Mouse (Mus musculus) embryo, embryonic 10 days (tissue): ENCODE results near the gene Gm28043.

Source experiments
- DNase-seq: peaks from one replicate; pipeline ENCODE4 v3.0.0-alpha.2; 2015; ENCODE audit warnings: low spot score

Gene Gm28043

DNA sequence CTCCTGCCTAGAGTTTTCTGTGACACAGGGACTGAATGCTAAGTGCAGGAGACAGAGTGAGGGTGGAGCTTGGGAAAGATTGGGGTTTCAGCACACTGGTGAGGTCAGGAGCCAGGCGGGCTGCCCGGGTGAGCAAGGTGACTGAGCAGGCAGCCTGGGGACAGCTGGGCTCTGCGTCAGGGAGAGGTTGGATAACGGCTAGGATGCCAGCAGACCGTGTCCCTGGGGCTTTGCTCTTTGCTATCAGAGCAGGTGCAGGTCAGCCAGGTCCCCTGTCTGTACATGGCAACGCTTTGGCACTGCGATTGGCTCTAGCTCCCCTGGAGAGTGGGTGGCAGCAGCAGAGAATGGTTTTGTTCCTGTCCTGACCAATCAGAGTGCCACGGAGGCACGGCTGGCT is 12.6 kb downstream of the Gm28043 start:
- no peak for DNase-seq

DNA sequence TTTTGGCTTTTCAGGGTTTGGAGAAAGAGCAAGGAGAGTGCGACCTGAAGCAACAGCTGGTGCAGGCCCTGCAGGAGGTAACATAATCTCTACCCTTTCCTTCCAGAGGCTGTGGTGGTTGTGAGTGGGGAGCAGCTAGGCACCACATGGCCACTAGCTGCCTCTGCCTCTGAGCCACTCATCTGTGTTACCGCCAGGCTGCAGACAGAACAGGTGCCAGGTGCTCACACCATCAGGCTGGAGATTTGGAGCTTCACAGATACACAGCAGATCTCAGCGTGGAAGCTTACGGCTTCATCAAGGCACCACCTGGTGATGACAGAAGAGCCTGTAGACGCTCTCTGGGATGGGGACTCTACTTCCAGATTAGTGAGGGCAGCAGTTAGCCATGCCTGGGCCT is 14.3 kb downstream of the Gm28043 start:
- no peak for DNase-seq

DNA sequence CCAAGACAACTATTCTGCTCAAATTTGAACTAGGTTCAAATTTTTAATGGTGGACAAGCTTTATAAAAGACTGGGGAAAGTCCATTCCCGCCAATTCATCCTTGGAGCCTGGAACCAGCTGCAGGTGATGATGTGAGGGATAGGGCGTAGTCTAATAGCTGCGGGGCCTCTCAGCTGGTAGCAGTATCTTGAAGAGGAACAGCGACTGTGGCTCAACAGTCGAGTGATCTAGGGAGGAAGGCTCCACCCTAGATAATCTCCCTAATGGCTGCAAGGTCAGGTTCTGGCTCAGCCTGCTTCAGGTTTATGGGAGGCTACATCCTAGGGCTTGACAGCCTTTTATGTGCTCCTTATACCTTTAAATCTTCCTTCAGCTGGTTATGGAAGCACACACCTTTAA is 14.9 kb downstream of the Gm28043 start:
- no peak for DNase-seq

DNA sequence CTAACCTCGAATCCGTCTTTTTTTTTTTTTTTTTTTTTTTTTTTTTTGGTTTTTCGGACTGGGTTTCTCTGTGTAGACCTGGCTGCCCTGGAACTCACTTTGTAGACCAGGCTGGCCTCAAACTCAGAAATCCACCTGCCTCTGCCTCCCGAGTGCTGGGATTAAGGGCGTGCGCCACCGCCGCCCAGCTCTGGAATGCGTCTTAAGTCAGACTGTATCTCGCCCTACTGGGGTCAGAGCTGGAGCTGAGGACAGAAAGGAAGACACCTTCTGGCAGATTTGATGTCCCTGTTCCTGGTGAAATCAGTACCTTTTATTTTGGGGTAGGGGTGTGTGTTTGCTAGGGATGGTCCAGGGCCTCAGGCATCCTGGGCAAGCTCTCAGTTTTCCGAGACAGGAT is 17.6 kb downstream of the Gm28043 start:
- DNase-seq: no peak

DNA sequence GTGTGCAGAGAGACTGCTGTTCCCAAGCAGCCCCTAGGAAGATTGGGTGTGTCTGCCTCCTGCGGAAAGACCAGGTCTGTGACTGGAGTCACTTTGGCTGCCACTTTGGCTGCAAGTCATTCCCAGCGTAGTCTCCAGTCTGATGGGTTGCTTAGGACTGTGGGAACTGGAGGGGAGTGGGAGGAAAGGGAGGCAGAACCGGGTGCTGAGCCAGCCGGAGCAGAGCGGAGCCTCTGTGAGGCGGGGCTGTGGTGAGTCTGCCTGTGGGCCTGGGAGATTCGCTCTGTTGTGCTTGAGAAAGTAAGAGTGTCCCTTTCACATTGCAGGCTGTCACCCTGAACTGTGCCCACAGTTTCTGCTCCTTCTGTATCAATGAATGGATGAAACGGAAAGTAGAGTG is 20.8 kb downstream of the Gm28043 start:
- no peak for DNase-seq

DNA sequence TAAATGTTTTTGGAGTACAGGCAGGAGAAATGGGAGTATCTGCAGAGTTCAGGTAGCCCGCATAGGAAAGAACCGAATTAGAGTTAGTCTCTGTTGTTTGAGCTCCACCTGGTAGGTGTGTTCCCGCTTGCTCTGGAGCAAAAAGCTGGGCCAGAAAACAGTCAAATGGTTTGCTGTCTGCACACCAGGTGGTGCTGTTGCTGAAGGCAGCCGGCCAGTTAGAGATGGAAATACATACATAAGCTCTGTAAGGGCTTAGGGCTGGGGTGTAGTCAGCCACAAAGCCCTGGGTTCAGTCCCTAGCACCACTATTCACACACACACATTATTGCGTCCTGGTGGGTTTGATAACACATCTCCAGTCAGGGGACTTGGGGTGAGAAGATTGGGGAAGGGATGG is 21.4 kb downstream of the Gm28043 start:
- peak; percentile 41 for DNase-seq

DNA sequence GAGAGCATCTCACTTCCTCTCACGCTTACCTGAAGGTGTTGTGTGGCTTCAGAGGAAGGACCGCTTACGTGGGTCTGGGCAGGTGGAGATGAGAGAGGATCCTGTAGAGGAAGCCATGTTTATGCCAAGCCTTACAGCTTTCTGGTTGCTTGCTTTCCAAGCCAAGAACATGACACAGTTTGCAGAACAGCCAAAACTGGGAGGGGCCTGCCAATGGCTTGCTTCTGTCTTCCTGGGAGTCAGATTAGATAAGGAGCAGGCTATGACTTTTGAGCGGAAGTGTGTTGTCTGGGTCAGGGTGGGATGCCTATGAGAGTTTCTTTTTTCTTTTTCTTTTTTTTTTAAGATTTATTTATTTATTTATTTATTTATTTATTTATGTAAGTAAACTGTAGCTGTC is 22.7 kb downstream of the Gm28043 start:
- DNase-seq: no peak

DNA sequence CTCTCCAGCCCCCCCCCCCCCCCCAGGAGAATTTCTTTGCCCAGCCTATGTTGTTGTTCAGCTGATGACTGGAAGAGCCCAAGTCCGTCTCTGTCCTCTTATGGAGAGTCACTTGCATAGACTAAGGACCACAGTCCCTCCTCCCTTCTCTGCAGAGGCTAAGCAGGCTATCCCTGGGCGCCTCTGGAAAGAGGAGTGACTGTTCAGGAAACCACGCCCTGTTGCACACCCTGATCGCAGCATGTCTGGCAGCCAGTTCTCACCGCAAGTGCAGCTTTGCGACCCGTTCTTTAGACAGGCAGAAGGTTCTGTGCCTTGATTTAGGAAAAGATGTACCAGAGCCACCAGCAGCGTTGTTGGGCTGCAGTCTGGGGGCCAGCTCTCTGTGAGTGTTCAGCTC is 23.2 kb downstream of the Gm28043 start:
- DNase-seq: no peak

DNA sequence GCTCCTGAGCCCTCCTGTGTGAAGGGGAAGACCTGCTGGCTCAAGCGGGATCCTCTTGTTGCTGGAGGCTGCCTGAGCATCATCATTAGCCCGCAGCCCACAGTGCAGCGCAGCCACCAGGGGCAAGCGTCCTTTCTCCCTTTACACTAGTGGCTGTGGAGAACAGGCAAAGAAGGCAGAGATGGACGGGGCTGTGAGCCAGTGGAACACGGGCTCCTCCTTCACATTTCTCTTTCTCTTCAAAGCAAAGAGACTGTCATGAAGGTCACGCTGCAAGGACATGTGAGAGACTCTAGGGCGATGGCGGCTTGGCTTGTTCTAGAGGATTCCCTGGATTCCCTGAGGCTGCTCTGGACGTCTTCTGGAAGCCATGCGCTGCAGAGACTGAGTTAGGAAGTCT is 26.3 kb downstream of the Gm28043 start:
- no peak for DNase-seq

DNA sequence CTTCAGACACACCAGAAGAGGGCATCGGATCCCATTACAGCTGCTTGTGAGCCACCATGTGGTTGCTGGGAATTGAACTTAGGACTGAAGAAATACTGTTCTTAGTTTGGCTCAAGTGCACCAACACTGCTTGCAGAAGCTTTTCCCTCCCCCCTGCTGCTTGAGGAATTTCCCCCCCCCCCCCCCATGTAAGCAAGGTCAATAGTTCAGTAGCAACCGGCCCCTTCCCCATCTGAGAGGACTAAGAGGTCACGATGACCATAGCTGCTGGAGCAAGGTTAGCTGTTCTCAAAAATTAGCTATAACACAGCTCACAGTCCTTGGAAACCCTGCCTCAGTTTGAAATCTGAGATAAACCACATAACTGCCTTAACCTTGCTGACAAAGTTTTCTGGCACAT is 27.5 kb downstream of the Gm28043 start:
- DNase-seq: no peak

DNA sequence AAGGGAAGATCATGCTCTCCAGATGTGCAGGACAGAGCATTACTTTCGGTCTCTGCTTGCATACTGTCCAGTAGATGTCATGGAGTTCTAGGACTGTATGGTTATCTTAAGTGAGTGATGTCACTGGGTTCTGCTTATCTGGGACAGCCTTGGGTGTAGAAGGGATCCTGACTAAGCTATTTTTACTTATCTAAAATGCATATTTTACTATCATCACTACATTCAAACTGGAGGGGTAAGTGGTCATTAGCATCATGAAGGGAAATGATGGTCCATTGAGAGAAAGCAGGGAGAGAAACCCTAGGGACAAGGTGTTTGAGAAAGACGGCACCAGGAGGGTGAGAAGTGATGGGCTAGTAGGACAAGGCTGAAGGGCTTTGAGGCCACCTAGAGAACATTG is 43.6 kb downstream of the Gm28043 start:
- no peak for DNase-seq

DNA sequence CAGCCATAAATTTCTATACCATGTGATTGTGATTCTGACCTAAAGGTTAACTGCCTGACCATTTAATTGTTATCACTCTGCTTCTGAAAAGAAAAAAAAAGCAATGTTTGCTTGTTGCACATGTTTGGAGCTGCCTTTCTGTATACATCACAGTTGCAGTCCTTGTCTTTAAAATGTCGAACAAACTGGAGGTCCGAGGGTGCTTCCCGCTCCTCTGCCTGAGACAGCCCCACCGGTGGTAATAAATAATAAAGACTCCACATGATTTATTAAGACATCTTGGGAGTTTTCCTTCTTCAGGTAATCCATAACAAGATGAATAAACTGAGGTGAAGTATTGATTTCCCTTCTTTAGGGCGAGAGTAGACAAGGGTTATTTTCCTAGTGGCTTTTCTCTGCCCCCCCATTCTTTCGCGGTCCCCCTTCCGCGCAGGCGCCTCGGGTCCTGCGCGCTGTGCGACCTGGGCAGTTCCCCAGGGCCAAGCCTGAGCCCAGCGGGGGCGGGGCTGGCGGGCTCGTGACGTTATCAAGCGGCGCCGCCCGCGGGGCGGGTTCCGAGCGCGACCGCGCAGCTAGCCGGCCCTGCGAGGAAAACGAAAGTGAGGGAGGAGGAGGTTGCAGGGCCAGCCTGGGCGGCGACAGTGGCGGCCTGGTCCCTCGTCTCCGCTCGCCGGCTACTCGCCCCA is 45.5 kb downstream of the Gm28043 start, which contains the start of gene Cmtr1:
TSS of gene Cmtr1 (plus strand) at position 520 of the 686 bp plus-strand sequence.
- peak; percentile 91 for DNase-seq

DNA sequence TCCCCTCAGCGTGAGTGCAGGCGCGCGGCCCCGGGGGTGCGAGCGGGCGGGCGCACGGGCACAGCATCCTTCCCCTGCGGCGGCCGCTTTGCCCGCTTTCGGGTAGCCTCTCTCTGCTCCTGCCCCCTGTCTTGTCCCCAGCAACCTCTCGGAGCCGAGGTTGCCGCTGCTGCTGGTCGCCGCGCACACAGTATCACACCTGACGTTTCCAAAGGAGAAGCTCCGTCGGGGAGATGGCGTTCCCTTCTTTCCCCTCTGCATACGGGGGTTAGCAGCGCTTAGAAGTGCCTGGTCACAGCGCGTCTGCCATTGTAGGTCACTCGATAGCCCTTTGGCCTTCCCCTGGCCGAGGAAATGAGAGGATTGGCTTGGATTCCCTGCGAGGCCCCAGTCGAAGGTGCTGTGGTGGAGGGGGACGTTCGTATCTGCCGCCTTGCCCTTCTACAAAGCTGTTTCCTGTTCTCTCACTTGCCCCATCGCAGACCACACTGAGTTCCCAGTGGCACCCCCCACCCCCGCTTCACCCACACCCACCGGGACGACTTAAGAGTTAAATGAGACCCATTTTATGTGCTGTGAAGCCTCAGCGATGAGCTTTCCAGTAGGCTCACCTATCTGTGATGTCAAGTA is 46.2 kb downstream of the Gm28043 start:
- peak; percentile 46 for DNase-seq

DNA sequence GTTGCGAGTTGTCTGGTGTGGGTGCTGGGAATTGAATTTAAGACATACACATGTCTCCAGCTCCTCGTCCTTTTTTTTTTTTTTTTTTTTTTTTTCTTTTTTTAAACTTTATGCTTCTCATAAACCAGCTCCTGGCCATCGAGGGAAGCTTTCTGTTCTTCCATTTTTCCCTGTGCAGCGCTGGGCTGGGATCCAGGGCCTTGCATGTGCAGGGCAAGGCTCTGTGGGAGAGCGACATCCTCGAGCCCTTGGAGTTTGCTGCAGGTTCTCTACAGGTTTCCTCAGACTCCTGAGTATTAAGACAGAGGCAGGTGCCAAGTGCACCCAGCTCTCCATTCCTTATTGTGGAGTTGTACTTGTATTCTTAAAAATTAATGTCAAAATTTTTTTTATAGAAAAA is 47.5 kb downstream of the Gm28043 start:
- DNase-seq: no peak

DNA sequence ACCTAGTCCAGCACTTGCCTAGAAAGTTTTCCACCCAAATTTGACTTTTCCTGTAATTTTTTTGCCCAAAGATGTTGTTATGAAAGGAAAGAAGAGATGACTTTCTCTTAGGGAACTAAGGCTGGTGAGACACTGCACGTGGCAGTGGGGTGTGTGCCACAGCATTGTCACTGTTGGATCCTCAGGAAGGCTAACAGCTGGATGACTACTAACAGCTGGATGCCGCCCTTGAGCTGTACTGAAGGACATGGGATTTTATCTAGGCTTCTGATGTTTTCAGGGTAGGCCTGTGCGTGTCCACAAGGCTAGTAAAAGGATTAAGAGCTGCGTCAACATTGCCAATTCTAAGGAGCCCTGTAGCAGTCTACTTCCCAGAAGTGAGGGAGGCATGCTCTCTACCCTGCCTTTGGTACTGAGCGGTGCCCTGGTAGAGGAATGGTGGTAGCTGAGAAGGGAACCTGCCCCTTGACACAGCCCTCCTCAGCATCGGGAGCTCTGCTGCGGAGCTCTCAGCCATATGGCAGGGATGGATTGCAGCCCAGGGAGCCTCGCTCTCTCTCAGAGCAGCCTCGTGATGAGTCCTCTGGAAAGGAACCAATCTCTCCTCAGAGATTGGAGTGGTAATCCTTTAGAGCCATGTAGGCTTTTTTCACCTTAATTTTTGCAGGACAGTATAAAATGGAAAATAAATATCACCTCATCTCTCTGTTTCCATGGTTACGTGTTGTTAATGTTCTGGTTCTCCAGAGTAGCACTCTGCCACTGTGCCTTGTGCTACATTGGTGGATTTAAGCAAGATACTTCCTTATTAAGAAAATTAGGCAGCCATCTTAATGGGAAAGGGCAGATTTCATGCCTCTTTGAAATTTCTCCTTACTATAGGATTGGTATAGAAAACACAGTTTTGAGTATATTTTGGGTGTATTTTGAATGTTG is 53.6 kb downstream of the Gm28043 start:
- DNase-seq: no peak

DNA sequence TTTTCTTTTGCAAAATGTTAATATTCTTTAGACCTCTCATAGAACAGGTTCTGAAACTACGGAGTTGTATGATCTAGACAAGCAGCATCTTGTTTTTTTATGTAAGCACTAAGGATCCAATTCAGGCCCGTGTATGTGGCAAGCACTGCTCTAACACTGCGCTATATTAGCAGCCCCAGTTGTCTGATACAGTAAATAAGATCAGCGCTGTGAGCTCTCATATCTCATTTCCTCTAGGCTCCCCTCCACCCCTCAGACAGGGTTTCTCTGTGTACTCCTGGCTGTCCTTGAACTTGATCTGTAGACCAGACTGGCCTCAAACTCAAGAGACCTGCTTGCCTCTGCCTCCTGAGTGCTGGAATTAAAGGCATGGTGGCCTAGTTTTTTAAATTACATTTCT is 54.4 kb downstream of the Gm28043 start:
- DNase-seq: no peak

DNA sequence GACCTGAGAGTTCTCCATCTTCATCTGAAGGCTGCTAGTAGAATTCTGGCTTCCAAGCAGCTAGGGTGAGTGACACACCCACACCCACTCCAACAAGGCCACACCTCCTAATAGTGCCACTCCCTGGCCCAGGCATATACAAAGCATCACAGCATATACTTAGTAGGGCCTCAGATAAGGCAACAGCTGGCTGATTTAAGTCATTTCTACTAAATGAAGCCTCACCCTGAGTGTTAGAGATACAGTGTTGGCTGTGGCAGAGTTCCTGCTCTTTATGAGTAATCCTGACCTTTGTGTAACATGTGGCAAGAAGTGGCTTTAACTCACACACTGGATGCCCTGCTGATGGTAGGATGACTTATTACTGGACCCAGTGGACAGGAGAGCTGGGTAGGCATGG is 55.3 kb downstream of the Gm28043 start:
- DNase-seq: no peak

DNA sequence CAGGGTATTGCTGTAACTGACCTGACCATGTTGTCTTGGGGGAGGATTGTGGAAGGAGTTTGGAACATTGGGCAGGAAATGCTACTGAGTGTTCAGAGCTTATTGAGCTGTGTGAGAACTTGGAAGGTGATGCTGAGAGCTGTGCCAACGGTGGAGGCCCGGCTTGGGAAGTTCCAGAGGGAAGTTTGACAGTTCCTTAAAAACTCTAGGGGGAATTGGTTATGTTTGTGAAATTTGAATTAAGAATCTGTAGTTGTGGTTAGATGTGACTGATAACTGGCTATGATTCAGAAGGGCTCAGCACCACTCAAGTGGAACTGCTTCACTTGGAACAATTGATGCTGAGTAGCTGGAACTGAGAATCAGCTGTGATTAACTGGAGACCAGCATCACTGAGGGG is 56.3 kb downstream of the Gm28043 start:
- DNase-seq: no peak

DNA sequence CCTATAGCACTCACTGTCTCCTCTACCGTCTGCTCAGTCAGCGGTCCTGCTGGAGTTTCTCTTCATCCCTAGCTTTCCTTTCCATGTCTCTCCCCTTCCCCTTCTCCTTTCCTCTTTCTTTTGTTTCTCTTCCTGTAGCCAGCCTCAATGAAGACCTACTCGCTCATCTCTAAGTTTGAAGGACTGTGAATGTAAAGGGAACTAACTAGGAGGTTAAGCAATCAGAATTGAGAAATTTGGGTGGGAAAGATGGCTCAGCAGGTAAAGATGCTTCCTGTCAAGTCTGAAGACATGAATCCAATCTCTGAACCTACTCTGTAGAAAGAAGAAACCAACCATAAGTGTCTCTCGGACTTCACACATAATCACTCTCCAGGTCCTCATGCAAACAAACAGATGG is 58.6 kb downstream of the Gm28043 start:
- no peak for DNase-seq

DNA sequence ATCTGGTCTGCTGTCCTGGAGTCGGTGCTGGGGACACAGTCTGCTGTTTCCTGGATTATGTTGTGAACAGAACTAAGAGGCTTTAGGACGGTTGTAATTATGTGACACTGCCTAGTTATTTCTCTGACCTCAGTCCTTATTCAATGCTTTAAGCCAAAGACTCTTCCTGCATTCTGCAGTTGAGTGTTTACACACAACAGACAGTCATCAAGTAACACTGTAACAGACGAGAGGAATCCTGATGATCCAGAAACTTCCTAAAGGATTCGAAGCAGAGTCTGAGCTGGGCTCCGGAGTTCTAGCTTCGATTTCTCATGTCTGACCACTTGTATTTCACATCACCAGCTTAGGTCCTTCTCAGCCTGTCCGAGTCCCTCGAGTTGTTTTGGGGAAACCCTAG is 63.9 kb downstream of the Gm28043 start:
- DNase-seq: no peak

DNA sequence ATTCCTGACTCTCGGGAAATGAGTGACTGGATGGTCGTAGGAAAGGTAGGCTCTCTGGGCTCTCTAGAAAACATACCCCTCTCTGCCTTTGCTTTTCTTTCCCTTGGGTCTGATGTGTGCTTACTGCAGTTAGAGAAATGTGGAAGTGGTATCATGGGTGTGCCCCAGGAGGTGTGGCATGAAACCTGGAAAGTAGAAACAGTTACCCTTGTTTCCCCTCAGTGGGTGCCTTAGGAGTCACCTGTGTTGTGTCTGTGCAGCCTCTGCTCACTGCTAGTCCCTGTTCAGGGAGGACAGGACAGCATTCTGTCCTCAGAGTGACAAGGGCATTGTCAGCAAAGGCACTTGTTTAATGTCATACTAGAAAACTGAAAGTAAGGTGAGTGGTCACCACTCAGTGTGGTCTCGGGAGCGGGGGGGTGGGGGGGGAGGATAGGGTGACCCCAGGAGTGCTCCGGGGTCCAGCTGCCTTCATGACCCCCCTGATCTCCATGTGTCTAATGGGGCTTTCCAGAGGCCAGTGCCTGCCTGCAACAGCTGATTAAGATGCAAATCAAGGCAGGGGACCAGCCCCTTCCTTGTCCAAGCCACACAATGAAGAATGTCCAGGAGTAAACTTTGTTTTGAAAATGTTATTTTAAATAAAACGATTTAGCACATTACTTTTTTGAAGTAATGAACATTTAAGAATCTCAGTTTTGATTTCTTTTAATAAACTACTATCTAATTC is 64.5 kb downstream of the Gm28043 start:
- no peak for DNase-seq

DNA sequence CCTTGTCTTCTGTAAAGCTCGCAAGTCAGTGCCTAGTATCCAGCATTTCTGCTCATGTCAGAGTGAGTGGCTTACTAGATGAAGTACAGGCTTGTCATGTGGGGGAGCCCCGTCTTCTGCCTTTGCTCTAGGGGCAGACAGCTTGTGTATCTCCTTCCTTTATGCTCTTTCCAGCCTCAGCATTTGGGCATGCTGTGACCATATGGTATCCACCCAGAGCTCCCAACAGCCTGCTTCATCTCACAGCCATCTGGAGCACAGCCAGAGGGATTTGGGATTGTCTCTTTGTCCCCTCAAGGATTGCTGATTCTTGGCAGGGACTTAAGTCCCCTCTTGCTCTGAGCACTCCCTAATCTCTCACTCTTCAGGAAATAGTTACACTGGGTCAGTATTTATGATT is 65.5 kb downstream of the Gm28043 start:
- DNase-seq: no peak
